Comparison of ENCODE assay signal across 10 mouse cellular contexts in the genomic region with DNA sequence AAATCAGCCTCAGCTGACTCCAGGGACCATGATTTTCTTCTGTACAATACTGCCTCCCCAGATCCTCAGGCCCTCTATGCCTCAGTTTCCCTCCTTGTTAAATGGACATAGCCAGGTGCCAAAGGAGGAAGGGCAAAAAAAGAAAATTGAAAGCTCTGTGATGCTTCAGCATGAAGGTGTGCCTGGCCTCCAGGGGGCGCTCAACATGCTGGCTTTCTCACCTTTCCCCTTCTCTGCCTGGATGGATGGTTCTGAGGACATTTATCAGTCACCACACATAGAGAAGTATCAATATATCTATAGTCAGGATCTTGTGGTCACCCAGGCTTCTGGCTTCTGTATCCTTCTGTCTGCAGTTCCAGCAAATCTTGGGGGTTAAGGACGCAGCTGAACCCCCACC. TPM values are rescaled to one million over a fixed set of nuclear protein-coding genes. Genes with fewer than 3 reads are reported as not detected.
A peak's percentile ranks its signal among the peaks of the same experiment; 100 is the strongest.
DNase-seq lines count a peak whose midpoint lies in the region; ATAC-seq and TF ChIP-seq lines count a peak whose summit lies in the region.
"Had no signal": no experiment of that assay in that cellular context is flagged by ENCODE, and none has a peak within 500 bp of the region (broad histone marks: within the 10 kb centered on the region; RNA-seq: fewer than 3 reads in every experiment).

No protein-coding gene starts in this region.

- TF ChIP-seq CTCF in ES-Bruce4 (IDR thresholded peaks at IDR 0.05; ENCODE audit: low read depth, low read length) = peak; percentile 89
- TF ChIP-seq CTCF in gastrocnemius, adult 2 months (IDR thresholded peaks at IDR 0.05) = peak; percentile 86

- no peak overlapping the region for H3K4me2 ChIP-seq in kidney, embryonic 15.5 days
- H3K4me2 ChIP-seq in limb, embryonic 14.5 days (replicated peaks; ENCODE audit: low read depth, low read length, severe bottlenecking) = no peak overlapping the region
- H3K4me2 ChIP-seq: embryonic facial prominence, embryonic 13.5 days; liver, embryonic 15.5 days had no signal

- no peak for TF ChIP-seq EP300 in ES-Bruce4 (IDR thresholded peaks at IDR 0.05; ENCODE audit: insufficient read depth, low read depth, low read length)

- H3K9ac ChIP-seq in kidney, embryonic 15.5 days = no peak overlapping the region
- H3K9ac ChIP-seq in ES-Bruce4 (ENCODE audit: low read depth, poor library complexity, severe bottlenecking) = no peak overlapping the region
- no peak overlapping the region for H3K9ac ChIP-seq in limb, embryonic 14.5 days (ENCODE audit: low read depth, low read length, severe bottlenecking)
- H3K9ac ChIP-seq: liver, embryonic 15.5 days had no signal

- no peaks in the 10 kb centered on the region for H3K27me3 ChIP-seq in kidney, embryonic 15.5 days
- H3K27me3 ChIP-seq in ES-Bruce4 (ENCODE audit: control insufficient read depth, insufficient read depth, low read length, poor library complexity, severe bottlenecking) = no peaks in the 10 kb centered on the region
- H3K27me3 ChIP-seq in limb, embryonic 14.5 days (ENCODE audit: control insufficient read depth, insufficient read depth, low read length) = no peaks in the 10 kb centered on the region
- H3K27me3 ChIP-seq: embryonic facial prominence, embryonic 13.5 days; liver, embryonic 15.5 days had no signal

- peak; percentile 18 for DNase-seq in kidney, adult 11 months
- DNase-seq in c-Kit-negative CD71-positive TER-119-positive erythroid progenitor cells, embryonic 14.5 days (ENCODE audit: low read depth, low spot score) = peak; percentile 36
- DNase-seq in gastrocnemius, adult 2 months = peak; percentile 79
- DNase-seq in limb, embryonic 14.5 days (ENCODE audit: low spot score) = peak; percentile 32
- DNase-seq in retina, embryonic 14.5 days (ENCODE audit: low spot score) = peak; percentile 70
- DNase-seq in urinary bladder, postnatal 14 days (ENCODE audit: low spot score) = peak; percentile 71

- H3K9me3 ChIP-seq in kidney, embryonic 15.5 days (replicated peaks) = no peaks in the 10 kb centered on the region
- 0 out of 2 replicates have a peak, but pooled peaks cover 5% of the 10 kb centered on the region for H3K9me3 ChIP-seq in ES-Bruce4 (replicated peaks; ENCODE audit: control insufficient read depth, insufficient read depth, low read length, poor library complexity, severe bottlenecking)
- no peaks in the 10 kb centered on the region for H3K9me3 ChIP-seq in limb, embryonic 14.5 days (ENCODE audit: control insufficient read depth, low read length)
- H3K9me3 ChIP-seq: liver, embryonic 15.5 days had no signal

- 0 out of 2 replicates have a peak, but pooled peaks cover 4% of the 10 kb centered on the region for H3K4me1 ChIP-seq in kidney, embryonic 15.5 days
- no peaks in the 10 kb centered on the region for H3K4me1 ChIP-seq in ES-Bruce4 (ENCODE audit: control insufficient read depth, insufficient read depth, low read length)
- peaks cover 4% of the 10 kb centered on the region; the same call in 1 of the 2 replicates for H3K4me1 ChIP-seq in limb, embryonic 14.5 days (ENCODE audit: control insufficient read depth, insufficient read depth, low read length)
- H3K4me1 ChIP-seq: liver, embryonic 15.5 days had no signal

- TF ChIP-seq POLR2A in ES-Bruce4 (IDR thresholded peaks at IDR 0.05; ENCODE audit: insufficient read depth, low read length) = no peak
- TF ChIP-seq POLR2A in limb, embryonic 14.5 days (IDR thresholded peaks at IDR 0.05; ENCODE audit: borderline replicate concordance, extremely low read depth, insufficient read depth, insufficient read length) = no peak

- 42% methylated on average over 2 of the region's 2 CpGs for WGBS in kidney, embryonic 15.5 days
- 44% methylated on average over 2 of the region's 2 CpGs for WGBS in limb, embryonic 14.5 days

- intact Hi-C loops in gastrocnemius, adult 2 months (cut with DNase I) = loop anchor here (2.0 to 5.0 kb wide), 2 partner anchors 48 to 206 kb away; a partner anchor contains a TSS

- H3K4me3 ChIP-seq in kidney, embryonic 15.5 days (replicated peaks) = no peak overlapping the region
- no peak overlapping the region for H3K4me3 ChIP-seq in ES-Bruce4 (ENCODE audit: low read depth, low read length)
- peak overlapping the region; percentile 49 for H3K4me3 ChIP-seq in gastrocnemius, adult 2 months
- no peak overlapping the region for H3K4me3 ChIP-seq in limb, embryonic 14.5 days (replicated peaks; ENCODE audit: low read length)
- H3K4me3 ChIP-seq: embryonic facial prominence, embryonic 13.5 days; liver, embryonic 15.5 days had no signal

- ATAC-seq in kidney, embryonic 15.5 days (replicated peaks; ENCODE audit: low FRiP score) = no peak
- no peak for ATAC-seq in limb, embryonic 14.5 days (ENCODE audit: low FRiP score, low read depth)

- H3K36me3 ChIP-seq in kidney, embryonic 15.5 days = no peaks in the 10 kb centered on the region
- H3K36me3 ChIP-seq in ES-Bruce4 (ENCODE audit: control insufficient read depth, insufficient read depth, low read length, poor library complexity, severe bottlenecking) = no peaks in the 10 kb centered on the region
- H3K36me3 ChIP-seq in limb, embryonic 14.5 days (ENCODE audit: control insufficient read depth, insufficient read depth, low read length) = no peaks in the 10 kb centered on the region
- H3K36me3 ChIP-seq: embryonic facial prominence, embryonic 13.5 days; liver, embryonic 15.5 days had no signal

- H3K27ac ChIP-seq in kidney, embryonic 15.5 days = no peak overlapping the region
- no peak overlapping the region for H3K27ac ChIP-seq in ES-Bruce4 (ENCODE audit: insufficient read depth, low read length)
- peak overlapping the region; percentile 46; the same call in 1 of the 2 replicates for H3K27ac ChIP-seq in gastrocnemius, adult 2 months
- H3K27ac ChIP-seq in limb, embryonic 14.5 days (replicated peaks; ENCODE audit: low read depth, low read length) = no peak overlapping the region
- H3K27ac ChIP-seq: embryonic facial prominence, embryonic 13.5 days; liver, embryonic 15.5 days had no signal

RNA-seq across cellular contexts. Expression of a gene that starts 49.3 kb away (rescaled TPM):
- 242 and 266 TPM in 2 replicates for polyA plus RNA-seq in kidney, embryonic 15.5 days (2015; fragmentation: Nextera tagmentation; extraction: Ambion mirVana)
- polyA plus RNA-seq in ES-Bruce4 (2011; ENCODE audit: insufficient read depth, insufficient read length, low read depth, missing spikeins) = 392 and 403 TPM in 2 replicates
- 10 to 100 TPM; 23.9 to 39.9 TPM for total RNA-seq in gastrocnemius, adult 2 months (2021)
- 104 and 127 TPM in 2 replicates for polyA plus RNA-seq in limb, embryonic 14.5 days (2012; rRNA removed)
- polyA plus RNA-seq in limb, embryonic 14.5 days (2014; fragmentation: Nextera tagmentation; extraction: Ambion mirVana) = 231 and 262 TPM in 2 replicates

Comparison
In these comparisons a context has a peak if more than half of its experiments do, and no peak if none do; other contexts are left out.
1. DNase-seq: peak in every context shown above with its lines; median percentile 79 in gastrocnemius, adult 2 months; 71 in urinary bladder, postnatal 14 days; 70 in retina, embryonic 14.5 days; 36 in c-Kit-negative CD71-positive TER-119-positive erythroid progenitor cells, embryonic 14.5 days; 32 in limb, embryonic 14.5 days; 18 in kidney, adult 11 months.